Mouse (Mus musculus): ENCODE data around the gene 4930519G04Rik.
"Not testable (repeated sequence)": the region's sequence is repeated elsewhere in the genome, so short reads cannot be mapped to it uniquely, and the experiment has no call there.

Gene 4930519G04Rik

DNA sequence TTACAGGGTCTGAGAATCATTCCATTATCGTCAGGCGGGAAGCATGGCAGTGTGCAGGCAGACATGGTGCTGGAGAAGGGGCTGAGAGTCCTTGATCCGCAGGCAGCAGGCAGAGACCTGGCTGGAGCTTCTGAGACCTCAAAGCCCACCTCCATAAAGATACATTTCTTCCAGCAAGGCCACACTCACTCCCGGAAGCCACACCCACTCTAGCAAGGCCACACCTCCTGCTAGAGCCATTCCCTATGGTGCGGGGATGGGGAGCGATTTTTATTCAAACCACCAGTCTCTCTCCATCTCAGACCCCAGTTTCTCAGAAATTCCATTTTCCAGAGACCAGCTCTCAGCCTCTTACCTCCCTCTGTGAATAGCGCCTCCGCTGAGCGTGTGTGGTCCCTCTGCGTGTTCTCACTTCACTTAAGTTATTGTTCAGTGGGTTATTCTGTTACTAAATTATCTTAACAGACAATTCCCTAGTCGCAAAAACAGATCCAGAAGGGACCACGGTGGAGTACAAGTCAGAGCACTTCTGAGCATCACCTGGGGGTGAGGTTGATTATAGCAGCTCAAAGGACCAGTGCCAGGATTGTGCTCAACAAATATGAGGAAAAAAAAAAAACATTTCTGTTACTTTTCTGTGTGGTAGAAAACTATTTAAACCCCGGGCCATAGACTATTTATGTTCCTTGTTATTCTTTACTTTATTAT, 55.3 kb downstream of the 4930519G04Rik start:
- no peak for DNase-seq (ENCODE audit: low spot score in 2 of 2)

- no peak for DNase-seq (ENCODE audit: low spot score in 2 of 2)
These were observed 60.2 kb downstream of the 4930519G04Rik start for GRCm38 (mm10) chr5:114913686-114914085.

DNA sequence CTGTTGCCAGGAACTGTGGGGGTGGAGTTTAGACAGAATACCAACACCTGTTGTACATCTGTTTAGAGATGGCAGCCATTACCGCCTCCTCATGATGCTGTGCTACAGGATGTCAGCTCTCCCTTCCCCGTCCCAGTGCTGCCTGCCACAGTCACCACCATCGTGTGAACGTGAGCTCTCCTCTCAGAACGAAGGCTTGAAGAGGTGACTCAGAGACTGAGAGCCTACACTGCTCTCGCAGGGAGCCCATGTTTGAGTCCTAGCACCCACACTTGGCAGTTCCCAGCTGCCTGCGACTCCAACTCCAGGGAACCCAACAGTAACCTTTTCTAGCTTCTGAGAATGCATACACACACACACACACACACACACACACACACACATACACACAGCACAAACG, 61.4 kb downstream of the 4930519G04Rik start:
- no peak for DNase-seq (ENCODE audit: low spot score in 2 of 2)

GRCm38 (mm10) chr5:114915854-114916253, 62.4 kb downstream of the 4930519G04Rik start:
- DNase-seq (ENCODE audit: low spot score in 2 of 2): no peak

DNA sequence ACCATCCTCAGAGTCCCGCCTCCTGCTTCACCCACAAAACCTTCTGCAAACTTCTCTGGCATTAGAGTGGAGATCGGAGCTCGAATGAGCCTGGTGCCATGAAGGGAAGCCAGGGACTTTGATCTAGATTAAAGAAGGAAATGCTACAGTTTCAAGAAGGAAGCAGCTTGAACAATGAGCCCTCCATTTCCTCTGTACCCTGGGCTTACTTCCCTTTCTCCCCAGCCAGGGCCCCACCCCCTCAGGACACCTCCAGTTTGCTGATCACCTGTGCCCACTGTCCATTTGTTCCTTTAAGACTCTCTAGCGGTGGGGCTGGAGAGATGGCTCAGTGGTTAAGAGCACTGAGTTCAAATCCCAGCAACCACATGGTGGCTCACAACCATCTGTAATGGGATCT, 63.3 kb downstream of the 4930519G04Rik start:
- DNase-seq (ENCODE audit: low spot score in 2 of 2): no peak

DNA sequence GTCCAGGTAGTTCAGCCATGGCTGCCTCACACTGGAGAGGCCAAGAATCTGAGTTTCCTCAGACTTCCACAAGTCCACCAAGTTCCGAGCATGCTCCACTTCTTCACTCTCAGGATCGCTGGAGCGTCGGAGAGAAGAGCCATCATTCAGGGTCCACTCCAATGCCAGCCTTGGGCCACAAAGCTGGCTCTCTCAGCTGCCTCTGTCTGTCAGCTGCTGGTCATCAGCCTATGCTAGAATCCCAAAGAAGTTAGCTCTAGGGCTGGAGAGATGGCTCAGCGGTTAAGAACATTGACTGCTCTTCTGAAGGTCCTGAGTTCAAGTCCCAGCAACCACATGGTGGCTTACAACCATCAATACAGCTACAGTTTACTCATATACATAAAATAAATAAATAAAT, 63.9 kb downstream of the 4930519G04Rik start:
- DNase-seq (ENCODE audit: low spot score in 2 of 2): not testable (repeated sequence)

- peak in 1 of 2 experiments; percentile 27 for DNase-seq (ENCODE audit: low spot score in 2 of 2)
These were observed 68.3 kb downstream of the 4930519G04Rik start for GRCm38 (mm10) chr5:114921551-114922365.

- no peak for DNase-seq (ENCODE audit: low spot score in 2 of 2)
These were observed 68.9 kb downstream of the 4930519G04Rik start for GRCm38 (mm10) chr5:114922366-114922731.

DNA sequence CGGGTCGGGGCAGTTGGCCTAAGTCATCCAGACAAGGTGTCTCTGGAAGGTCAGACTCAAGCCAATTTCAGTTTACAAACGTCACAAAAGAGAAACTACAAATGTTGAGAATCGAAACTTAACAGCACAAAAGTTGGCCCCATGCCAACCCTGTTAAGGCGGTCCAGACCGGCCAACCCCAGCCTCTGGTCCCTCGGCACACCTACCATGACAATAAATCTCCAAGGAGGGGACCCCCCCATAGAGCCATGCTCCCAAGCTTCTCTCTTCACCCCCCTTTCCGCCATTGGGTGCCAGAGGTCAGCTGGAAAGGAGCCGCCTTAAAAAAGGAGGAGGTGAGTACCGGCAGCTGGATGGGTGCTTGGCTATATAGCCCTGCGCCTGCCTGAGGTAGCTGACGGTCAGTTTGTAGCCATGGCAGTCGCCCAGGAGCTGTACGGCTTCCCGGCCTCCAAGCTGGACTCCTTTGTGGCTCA, 69.6 kb downstream of the 4930519G04Rik start, which contains the start of gene Oasl1:
Gene Oasl1, plus strand, starts transcription at position 243 of the 476 bp plus-strand sequence.
- peak in 1 of 2 experiments; percentile 43 for DNase-seq (ENCODE audit: low spot score in 2 of 2)

DNA sequence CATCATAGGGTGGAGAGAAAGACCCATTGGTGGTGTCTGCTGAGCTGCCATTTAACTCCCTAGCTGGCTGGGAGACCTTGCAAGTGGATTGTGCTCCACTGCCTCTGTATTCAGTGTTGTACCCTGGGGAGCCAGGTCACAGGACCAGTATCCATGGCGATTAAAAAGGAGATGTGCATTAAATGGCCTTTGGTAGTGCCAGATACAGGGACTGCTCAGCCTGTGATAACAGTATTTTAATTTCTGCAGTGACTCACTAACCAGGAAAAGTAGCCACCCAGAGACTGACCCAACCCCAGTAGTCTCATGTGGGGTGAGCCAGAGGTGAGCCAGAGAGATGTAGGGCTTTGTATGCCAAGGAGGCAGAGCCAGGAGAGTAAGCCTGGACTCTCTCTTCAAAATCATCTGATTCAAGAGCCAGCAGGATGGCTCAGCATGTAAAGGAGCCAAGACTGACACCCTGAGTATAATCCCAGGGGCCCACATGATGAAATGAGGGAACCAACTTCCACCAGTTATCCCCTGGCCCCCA, 72.8 kb downstream of the 4930519G04Rik start:
- no peak for DNase-seq (ENCODE audit: low spot score in 2 of 2)

DNA sequence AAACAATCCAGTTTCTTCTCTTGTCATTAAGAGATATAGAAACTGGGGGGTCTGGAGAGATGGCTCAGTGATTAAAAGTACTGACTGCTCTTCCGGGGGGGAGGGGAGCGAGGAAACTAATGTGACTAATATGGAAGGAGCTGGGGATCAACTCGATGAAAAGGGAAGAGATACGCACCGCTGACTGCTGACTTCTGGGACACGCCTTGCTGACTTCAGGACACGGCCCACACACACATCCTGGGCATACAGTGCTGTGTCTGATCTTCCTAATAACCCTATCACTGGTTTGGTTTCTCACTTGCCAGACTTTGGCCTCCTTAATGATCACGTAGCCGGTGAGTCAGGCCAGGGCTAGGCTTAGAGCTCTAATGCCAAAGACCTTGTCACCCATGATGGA, 73.3 kb downstream of the 4930519G04Rik start:
- no peak for DNase-seq (ENCODE audit: low spot score in 2 of 2)

DNA sequence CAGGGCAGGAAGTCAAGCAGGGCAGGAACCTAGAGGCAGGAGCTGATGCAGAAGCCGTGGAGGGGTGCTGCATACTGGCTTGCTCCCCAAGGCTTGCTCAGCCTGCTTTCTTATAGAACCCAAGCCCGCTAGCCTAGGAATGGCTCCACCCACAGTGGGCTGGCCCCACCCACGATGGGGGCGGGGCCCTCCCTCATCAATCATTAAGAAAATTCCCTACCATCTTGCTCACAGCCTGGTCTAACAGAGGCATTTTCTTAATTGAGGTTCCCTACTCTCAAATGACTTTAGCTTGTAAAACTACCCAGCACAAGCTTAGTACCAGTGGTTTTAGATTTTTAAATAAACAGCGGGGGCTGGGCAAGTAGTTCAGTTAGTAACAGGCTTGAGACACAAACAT, 78.2 kb downstream of the 4930519G04Rik start:
- DNase-seq (ENCODE audit: low spot score in 2 of 2): no peak

- DNase-seq (ENCODE audit: low spot score in 2 of 2): no peak
These were observed 79.7 kb downstream of the 4930519G04Rik start for GRCm38 (mm10) chr5:114933206-114933605.

Measured in urinary bladder, adult 18-20 months (tissue).